Mouse (Mus musculus) liver, embryonic 14.5 days (tissue): ENCODE measurements around the gene Trabd2b.

Source experiments
- CTCF ChIP-seq: IDR thresholded peaks from 2 replicates; pipeline ENCODE4 v1.5.1; 2016; ENCODE audit warnings: antibody characterized with exemption, low read depth, control low read depth
- EP300 ChIP-seq: IDR thresholded peaks from 2 replicates; pipeline ENCODE4 v1.6.1; 2016; ENCODE audit warnings: antibody characterized with exemption, low read depth

DNA sequence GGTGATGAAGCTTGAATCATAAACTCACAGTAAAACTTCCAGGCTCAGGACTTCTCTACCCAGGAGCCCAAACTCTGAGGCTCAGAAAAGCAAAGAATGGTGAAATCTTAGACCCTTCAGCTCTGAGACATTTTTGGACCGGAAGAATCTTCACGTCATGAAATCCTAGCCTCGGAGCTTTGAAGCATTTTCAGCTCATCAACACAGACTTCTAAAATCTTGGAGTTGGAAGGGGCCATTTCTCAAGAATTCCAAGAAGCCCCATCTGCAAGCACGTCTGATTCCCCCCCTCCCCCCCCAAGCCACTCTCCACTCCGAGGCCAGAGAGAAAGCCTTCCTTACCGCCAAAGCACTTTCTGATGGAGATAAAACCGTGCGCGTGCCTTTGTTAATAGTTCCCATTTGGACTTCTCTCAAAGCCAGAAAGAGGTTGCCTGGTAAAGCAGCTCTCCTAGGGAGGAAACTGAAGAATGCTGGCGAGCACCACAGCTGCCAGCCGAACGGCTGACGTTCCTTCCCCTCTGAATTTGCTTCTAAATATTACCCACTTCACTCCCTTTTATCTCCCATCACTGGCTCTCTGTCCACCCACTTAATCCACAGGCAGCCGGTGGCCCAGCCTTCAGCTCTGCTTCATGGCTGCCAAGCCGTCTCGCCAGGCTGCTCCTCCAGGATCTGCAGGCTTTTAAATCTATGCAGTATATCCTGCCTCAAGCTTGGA, 9.6 kb downstream of the Trabd2b start:
- TF ChIP-seq CTCF = no peak
- TF ChIP-seq EP300 = no peak
